ENCODE assay signal across 19 mouse cellular contexts in the genomic region with DNA sequence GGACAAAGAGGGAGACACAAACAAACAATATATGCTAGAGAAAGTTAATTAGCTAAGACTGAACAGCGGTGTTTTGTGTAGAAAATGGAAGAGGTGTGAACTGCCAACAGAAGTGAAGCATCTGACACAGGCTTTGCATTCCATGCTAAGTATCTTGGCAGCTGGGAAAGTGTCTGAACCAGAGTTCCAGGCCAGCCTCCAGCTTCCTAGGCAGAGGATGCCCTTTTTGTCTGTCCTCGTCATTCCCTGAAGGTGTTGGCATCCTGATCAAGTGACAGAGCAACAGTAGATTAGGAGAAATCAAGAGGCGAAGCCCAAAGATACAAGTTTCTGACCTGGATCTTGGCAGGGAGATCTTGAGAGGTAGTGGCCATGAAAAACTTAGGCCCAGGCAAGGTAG.
"Had no signal": no experiment of that assay in that cellular context is flagged by ENCODE, and none has a peak within 500 bp of the region (broad histone marks: within the 10 kb centered on the region; RNA-seq: fewer than 3 reads in every experiment).

No protein-coding gene starts in this region.

- H3K4me1 ChIP-seq: limb, embryonic 12.5 days; midbrain, embryonic 13.5 days had no signal

- H3K27ac ChIP-seq: limb, embryonic 12.5 days; limb, embryonic 15.5 days; liver, embryonic 14.5 days; macrophage; midbrain, embryonic 13.5 days; stomach, postnatal 0 days had no signal

- H3K4me2 ChIP-seq: limb, embryonic 12.5 days; limb, embryonic 15.5 days; liver, embryonic 11.5 days; lung, embryonic 14.5 days; midbrain, embryonic 13.5 days had no signal

- H3K36me3 ChIP-seq: limb, embryonic 12.5 days; limb, embryonic 15.5 days; midbrain, embryonic 13.5 days had no signal

- H3K9me3 ChIP-seq: limb, embryonic 12.5 days; limb, embryonic 15.5 days; midbrain, embryonic 13.5 days had no signal

- DNase-seq: kidney, postnatal 14 days; kidney, postnatal 4 days; left cerebral cortex, postnatal 4 days; liver, postnatal 0 days; lung, embryonic 14.5 days; right cerebral cortex, postnatal 14 days; right cerebral cortex, postnatal 4 days; thymus, adult 2 months; thymus, postnatal 14 days; thymus, postnatal 4 days had no signal

- H3K9ac ChIP-seq: limb, embryonic 12.5 days; limb, embryonic 15.5 days; liver, embryonic 14.5 days; liver, postnatal 0 days; lung, embryonic 14.5 days; midbrain, embryonic 13.5 days had no signal

- H3K4me3 ChIP-seq: limb, embryonic 12.5 days; limb, embryonic 15.5 days; midbrain, embryonic 13.5 days had no signal

- H3K27me3 ChIP-seq: limb, embryonic 15.5 days; midbrain, embryonic 13.5 days had no signal

- ATAC-seq: liver, postnatal 0 days; lung, postnatal 0 days; midbrain, embryonic 13.5 days; midbrain, embryonic 16.5 days had no signal
